Mouse (Mus musculus) small intestine, adult 2 months (tissue): ENCODE measurements around the gene Pld4. TPM values are rescaled to one million over a fixed set of nuclear protein-coding genes. Genes with fewer than 3 reads are reported as not detected.
"Not testable (repeated sequence)": the region's sequence is repeated elsewhere in the genome, so short reads cannot be mapped to it uniquely, and the experiment has no call there.

Source experiments
- H3K27ac ChIP-seq: fragments of 200-500 bp; 2 replicates; pipeline ENCODE4 v1.5.1; 2012; ENCODE audit warnings: low read depth, low read length, control low read depth, inconsistent platforms; ENCODE audit not compliant: insufficient read depth
- H3K27me3 ChIP-seq: fragments of 200-500 bp; 2 replicates; pipeline ENCODE4 v1.6.1; 2012; ENCODE audit warnings: mild to moderate bottlenecking, moderate library complexity, low read length, inconsistent platforms; ENCODE audit not compliant: control insufficient read depth, insufficient read depth
- H3K36me3 ChIP-seq: fragments of 200-500 bp; 2 replicates; pipeline ENCODE4 v1.6.1; 2012; ENCODE audit warnings: mild to moderate bottlenecking, low read length, control low read depth, inconsistent platforms; ENCODE audit not compliant: control insufficient read depth, insufficient read depth
- H3K4me1 ChIP-seq: fragments of 200-500 bp; 2 replicates; pipeline ENCODE4 v1.6.1; 2012; ENCODE audit warnings: low read length, inconsistent platforms, mixed read lengths; ENCODE audit not compliant: control insufficient read depth, insufficient read depth, insufficient read length
- H3K4me3 ChIP-seq: fragments of 200-500 bp; 2 replicates; pipeline ENCODE4 v1.5.1; 2012; ENCODE audit warnings: low read depth, mild to moderate bottlenecking, control low read depth, inconsistent platforms, low read length, moderate library complexity
- CTCF ChIP-seq: fragments of 200-500 bp; IDR thresholded peaks from 2 replicates; pipeline ENCODE4 v1.5.1; 2012; ENCODE audit warnings: low read depth, mild to moderate bottlenecking, control low read depth, inconsistent platforms, low read length, moderate library complexity, mixed read lengths; ENCODE audit not compliant: insufficient replicate concordance, insufficient read length; ENCODE audit errors: extremely low read depth
- POLR2A ChIP-seq: fragments of 200-500 bp; IDR thresholded peaks from 2 replicates; pipeline ENCODE4 v1.6.1; 2012; ENCODE audit warnings: low read depth, mild to moderate bottlenecking, control low read depth, inconsistent platforms, low read length, moderate library complexity
- WGBS: fragments of 180-500 bp; shearing (Covaris S2); methylation state at CpG from one replicate; pipeline ENCODE4 v1.1.7; 2018; 5-methylcytosine and 5-hydroxymethylcytosine counted together
- polyA plus RNA-seq: library from polyadenylated mRNA; depleted of rRNA; stranded (reverse); fragments of >200 nt; gene quantifications from 2 replicates; pipeline ENCODE4 v1.2.3, GENCODE M21; 2012; rRNA removed

Pld4 gene
- polyA plus RNA-seq, 1 experiment = 28.2 TPM

- Histone ChIP-seq H3K27ac (no peak overlapping the region), H3K36me3 (no peaks in the 10 kb centered on the region), H3K27me3 (peaks cover 4% of the 10 kb centered on the region; the same call in 1 of the 2 replicates), H3K4me1 (peaks cover 11% of the 10 kb centered on the region), H3K4me3 (peak overlapping the region; percentile 82)
- WGBS = 10% methylated on average over 8 of the region's 8 CpGs
- TF ChIP-seq POLR2A = no peak
- no peak for TF ChIP-seq CTCF
Measured at GRCm38 (mm10) chr12:112809641-112810040, 49.2 kb downstream of the Pld4 start.

GRCm38 (mm10) chr12:112810092-112810885 lies 49.8 kb downstream of the Pld4 start:
- no peak overlapping the region for H3K27ac ChIP-seq
- no peaks in the 10 kb centered on the region for H3K36me3 ChIP-seq
- H3K4me1 ChIP-seq = peaks cover 11% of the 10 kb centered on the region
- TF ChIP-seq POLR2A = no peak
- TF ChIP-seq CTCF = no peak
- H3K27me3 ChIP-seq = peaks cover 4% of the 10 kb centered on the region; the same call in 1 of the 2 replicates
- WGBS = 69% methylated on average over 19 of the region's 19 CpGs
- H3K4me3 ChIP-seq = no peak overlapping the region

- Histone ChIP-seq H3K4me3 (no peak overlapping the region), H3K27ac (no peak overlapping the region), H3K27me3 (0 out of 2 replicates have a peak, but pooled peaks cover 4% of the 10 kb centered on the region), H3K36me3 (peaks cover 1% of the 10 kb centered on the region), H3K4me1 (peaks cover 9% of the 10 kb centered on the region)
- 92% methylated on average over 7 of the region's 7 CpGs for WGBS
- TF ChIP-seq CTCF (no peak), POLR2A (no peak)
Measured at GRCm38 (mm10) chr12:112813370-112813769, 52.9 kb downstream of the Pld4 start.

GRCm38 (mm10) chr12:112814682-112815470 lies 54.4 kb downstream of the Pld4 start:
- 86% methylated on average over 14 of the region's 14 CpGs for WGBS
- Histone ChIP-seq H3K36me3 (peaks cover 4% of the 10 kb centered on the region), H3K27ac (no peak overlapping the region), H3K27me3 (no peaks in the 10 kb centered on the region), H3K4me1 (no peaks in the 10 kb centered on the region), H3K4me3 (no peak overlapping the region)
- TF ChIP-seq CTCF (no peak), POLR2A (no peak)

- Histone ChIP-seq H3K4me3 (no peak overlapping the region), H3K4me1 (no peaks in the 10 kb centered on the region), H3K27ac (no peak overlapping the region), H3K27me3 (no peaks in the 10 kb centered on the region), H3K36me3 (peaks cover 14% of the 10 kb centered on the region)
- TF ChIP-seq CTCF = peak; percentile 79; the same call in 1 of the 2 replicates
- TF ChIP-seq POLR2A = no peak
- 57% methylated on average over 4 of the region's 4 CpGs for WGBS
Measured at GRCm38 (mm10) chr12:112816294-112816693, 55.8 kb downstream of the Pld4 start.

- H3K27me3 ChIP-seq, H3K27ac ChIP-seq, H3K4me3 ChIP-seq, H3K4me1 ChIP-seq: not testable (repeated sequence)
- H3K36me3 ChIP-seq = peaks cover 20% of the 10 kb centered on the region
- 82% methylated on average over 7 of the region's 7 CpGs for WGBS
Measured at GRCm38 (mm10) chr12:112816866-112817265, 56.4 kb downstream of the Pld4 start.

Other genes starting within 250 kb of the Pld4 start
- 0.53 and 0.91 TPM in 2 replicates for gene Tmem179, start 243.9 kb upstream of the Pld4 start, polyA plus RNA-seq
- gene Inf2, start 171.9 kb upstream of the Pld4 start, polyA plus RNA-seq = 6.6 and 11.0 TPM in 2 replicates
- gene Adssl1, start 140.6 kb upstream of the Pld4 start, polyA plus RNA-seq = 4.3 and 5.6 TPM in 2 replicates
- gene Siva1, start 116.0 kb upstream of the Pld4 start, polyA plus RNA-seq = 16.1 and 31.3 TPM in 2 replicates
- 79.0 and 88.7 TPM in 2 replicates for gene Akt1, start 85.8 kb upstream of the Pld4 start, polyA plus RNA-seq
- gene Zbtb42, start 81.8 kb upstream of the Pld4 start, polyA plus RNA-seq = 27.7 and 32.8 TPM in 2 replicates
- 59.3 and 99.3 TPM in 2 replicates for gene Cep170b, start 40.2 kb upstream of the Pld4 start, polyA plus RNA-seq
- 1.4 and 2.1 TPM in 2 replicates for gene Ahnak2, start 42.0 kb downstream of the Pld4 start, polyA plus RNA-seq
- 1.2 and 1.6 TPM in 2 replicates for gene Clba1, start 48.3 kb downstream of the Pld4 start, polyA plus RNA-seq
- gene Cdca4, start 68.8 kb downstream of the Pld4 start, polyA plus RNA-seq = 8.0 and 15.8 TPM in 2 replicates
- gene Gpr132, start 107.6 kb downstream of the Pld4 start, polyA plus RNA-seq = 5.4 and 8.2 TPM in 2 replicates
- 6.2 and 9.1 TPM in 2 replicates for gene Jag2, start 169.1 kb downstream of the Pld4 start, polyA plus RNA-seq
- gene Nudt14, start 181.5 kb downstream of the Pld4 start, polyA plus RNA-seq = 40.8 and 42.4 TPM in 2 replicates
- 116 and 206 TPM in 2 replicates for gene Btbd6, start 215.8 kb downstream of the Pld4 start, polyA plus RNA-seq
- gene Brf1, start 240.0 kb downstream of the Pld4 start, polyA plus RNA-seq = 43.7 and 95.6 TPM in 2 replicates